Mouse (Mus musculus): ENCODE measurements around the gene Lbx1. TPM values are rescaled to one million over a fixed set of nuclear protein-coding genes. Genes with fewer than 3 reads are reported as not detected.

Lbx1 gene
- polyA plus RNA-seq, 1 experiment from 2014 or later = not detected

- no peaks in the 10 kb centered on the region for H3K9me3 ChIP-seq (replicated peaks; ENCODE audit: control insufficient read depth, low read length)
- ATAC-seq (peak; percentile 48), DNase-seq (ENCODE audit: low spot score) (no peak)
- H3K9ac ChIP-seq (ENCODE audit: low read length) = peak overlapping the region; percentile 32; the same call in 1 of the 2 replicates
- H3K27me3 ChIP-seq (replicated peaks; ENCODE audit: control insufficient read depth, insufficient read depth, low read length) = peaks cover 93% of the 10 kb centered on the region
- WGBS = under 1% methylated on average over 28 of the region's 51 CpGs
- no peaks in the 10 kb centered on the region for H3K36me3 ChIP-seq (ENCODE audit: control insufficient read depth, insufficient read depth, low read length)
- H3K27ac ChIP-seq (ENCODE audit: low read depth, low read length) = no peak overlapping the region
- H3K4me3 ChIP-seq (ENCODE audit: low read depth, low read length) = peak overlapping the region; percentile 21
- 0 out of 2 replicates have a peak, but pooled peaks cover 10% of the 10 kb centered on the region for H3K4me1 ChIP-seq (ENCODE audit: control insufficient read depth, insufficient read depth, low read length)
- peak overlapping the region; percentile 42 for H3K4me2 ChIP-seq (ENCODE audit: low read length)
Observed at GRCm38 (mm10) chr19:45230848-45231382, 4.7 kb downstream of the Lbx1 start.

- DNase-seq (ENCODE audit: low spot score) = no peak
- no peak overlapping the region for H3K9ac ChIP-seq (ENCODE audit: low read length)
- under 1% methylated on average over 20 of the region's 20 CpGs for WGBS
Observed at GRCm38 (mm10) chr19:45230201-45230611, 5.4 kb downstream of the Lbx1 start.

GRCm38 (mm10) chr19:45229378-45230135 lies 6.1 kb downstream of the Lbx1 start:
- Histone ChIP-seq H3K4me2 (ENCODE audit: low read length) (no peak overlapping the region), H3K9me3 (replicated peaks; ENCODE audit: control insufficient read depth, low read length) (no peaks in the 10 kb centered on the region), H3K27ac (ENCODE audit: low read depth, low read length) (no peak overlapping the region), H3K27me3 (replicated peaks; ENCODE audit: control insufficient read depth, insufficient read depth, low read length) (peaks cover 93% of the 10 kb centered on the region), H3K4me1 (ENCODE audit: control insufficient read depth, insufficient read depth, low read length) (0 out of 2 replicates have a peak, but pooled peaks cover 7% of the 10 kb centered on the region), H3K9ac (ENCODE audit: low read length) (no peak overlapping the region), H3K4me3 (ENCODE audit: low read depth, low read length) (no peak overlapping the region; the same call in 1 of the 2 replicates), H3K36me3 (ENCODE audit: control insufficient read depth, insufficient read depth, low read length) (no peaks in the 10 kb centered on the region)
- no peak for DNase-seq (ENCODE audit: low spot score)
- no peak for ATAC-seq
- WGBS = under 1% methylated on average over 33 of the region's 33 CpGs

More at GRCm38 (mm10) chr19:45230201-45230611, 5.4 kb downstream of the Lbx1 start:
- Histone ChIP-seq H3K4me2 (ENCODE audit: low read length) (no peak overlapping the region), H3K4me3 (ENCODE audit: low read depth, low read length) (no peak overlapping the region), H3K27ac (ENCODE audit: low read depth, low read length) (no peak overlapping the region), H3K4me1 (ENCODE audit: control insufficient read depth, insufficient read depth, low read length) (0 out of 2 replicates have a peak, but pooled peaks cover 10% of the 10 kb centered on the region), H3K27me3 (replicated peaks; ENCODE audit: control insufficient read depth, insufficient read depth, low read length) (peaks cover 93% of the 10 kb centered on the region), H3K9me3 (replicated peaks; ENCODE audit: control insufficient read depth, low read length) (no peaks in the 10 kb centered on the region), H3K36me3 (ENCODE audit: control insufficient read depth, insufficient read depth, low read length) (no peaks in the 10 kb centered on the region)
- no peak for ATAC-seq

GRCm38 (mm10) chr19:45228781-45229180 lies 6.8 kb downstream of the Lbx1 start:
- H3K4me1 ChIP-seq (ENCODE audit: control insufficient read depth, insufficient read depth, low read length) = 0 out of 2 replicates have a peak, but pooled peaks cover 7% of the 10 kb centered on the region
- no peaks in the 10 kb centered on the region for H3K36me3 ChIP-seq (ENCODE audit: control insufficient read depth, insufficient read depth, low read length)
- no peaks in the 10 kb centered on the region for H3K9me3 ChIP-seq (replicated peaks; ENCODE audit: control insufficient read depth, low read length)
- H3K4me2 ChIP-seq (ENCODE audit: low read length) = no peak overlapping the region
- no peak for ATAC-seq
- no peak overlapping the region for H3K9ac ChIP-seq (ENCODE audit: low read length)
- H3K27me3 ChIP-seq (replicated peaks; ENCODE audit: control insufficient read depth, insufficient read depth, low read length) = peaks cover 93% of the 10 kb centered on the region
- no peak for DNase-seq (ENCODE audit: low spot score)
- H3K27ac ChIP-seq (ENCODE audit: low read depth, low read length) = no peak overlapping the region
- no peak overlapping the region for H3K4me3 ChIP-seq (ENCODE audit: low read depth, low read length)
- 10% methylated on average over 4 of the region's 4 CpGs for WGBS

GRCm38 (mm10) chr19:45228097-45228496 lies 7.5 kb downstream of the Lbx1 start:
- no peak for DNase-seq (ENCODE audit: low spot score)

GRCm38 (mm10) chr19:45227671-45228070 lies 7.9 kb downstream of the Lbx1 start:
- no peak overlapping the region for H3K4me2 ChIP-seq (ENCODE audit: low read length)
- H3K4me3 ChIP-seq (ENCODE audit: low read depth, low read length) = no peak overlapping the region
- H3K9me3 ChIP-seq (replicated peaks; ENCODE audit: control insufficient read depth, low read length) = no peaks in the 10 kb centered on the region
- 10% methylated on average over 1 of the region's 1 CpGs for WGBS
- H3K36me3 ChIP-seq (ENCODE audit: control insufficient read depth, insufficient read depth, low read length) = no peaks in the 10 kb centered on the region
- DNase-seq (ENCODE audit: low spot score) (no peak), ATAC-seq (no peak)
- H3K27ac ChIP-seq (ENCODE audit: low read depth, low read length) = no peak overlapping the region
- 0 out of 2 replicates have a peak, but pooled peaks cover 7% of the 10 kb centered on the region for H3K4me1 ChIP-seq (ENCODE audit: control insufficient read depth, insufficient read depth, low read length)
- peaks cover 99% of the 10 kb centered on the region for H3K27me3 ChIP-seq (replicated peaks; ENCODE audit: control insufficient read depth, insufficient read depth, low read length)
- H3K9ac ChIP-seq (ENCODE audit: low read length) = no peak overlapping the region

More at GRCm38 (mm10) chr19:45228097-45228496, 7.5 kb downstream of the Lbx1 start:
- 5% methylated on average over 12 of the region's 12 CpGs for WGBS
- Histone ChIP-seq H3K36me3 (ENCODE audit: control insufficient read depth, insufficient read depth, low read length) (no peaks in the 10 kb centered on the region), H3K4me3 (ENCODE audit: low read depth, low read length) (no peak overlapping the region), H3K9ac (ENCODE audit: low read length) (no peak overlapping the region), H3K9me3 (replicated peaks; ENCODE audit: control insufficient read depth, low read length) (no peaks in the 10 kb centered on the region), H3K27ac (ENCODE audit: low read depth, low read length) (no peak overlapping the region), H3K4me2 (ENCODE audit: low read length) (no peak overlapping the region), H3K4me1 (ENCODE audit: control insufficient read depth, insufficient read depth, low read length) (0 out of 2 replicates have a peak, but pooled peaks cover 7% of the 10 kb centered on the region), H3K27me3 (replicated peaks; ENCODE audit: control insufficient read depth, insufficient read depth, low read length) (peaks cover 95% of the 10 kb centered on the region)
- ATAC-seq = no peak

GRCm38 (mm10) chr19:45227049-45227448 lies 8.6 kb downstream of the Lbx1 start:
- 3% methylated on average over 3 of the region's 3 CpGs for WGBS
- no peaks in the 10 kb centered on the region for H3K36me3 ChIP-seq (ENCODE audit: control insufficient read depth, insufficient read depth, low read length)
- ATAC-seq (no peak), DNase-seq (ENCODE audit: low spot score) (no peak)
- no peak overlapping the region for H3K27ac ChIP-seq (ENCODE audit: low read depth, low read length)
- no peaks in the 10 kb centered on the region for H3K9me3 ChIP-seq (replicated peaks; ENCODE audit: control insufficient read depth, low read length)
- no peak overlapping the region for H3K4me2 ChIP-seq (ENCODE audit: low read length)
- no peak overlapping the region for H3K9ac ChIP-seq (ENCODE audit: low read length)
- peaks cover 99% of the 10 kb centered on the region for H3K27me3 ChIP-seq (replicated peaks; ENCODE audit: control insufficient read depth, insufficient read depth, low read length)
- no peak overlapping the region for H3K4me3 ChIP-seq (ENCODE audit: low read depth, low read length)
- 0 out of 2 replicates have a peak, but pooled peaks cover 7% of the 10 kb centered on the region for H3K4me1 ChIP-seq (ENCODE audit: control insufficient read depth, insufficient read depth, low read length)

GRCm38 (mm10) chr19:45226246-45226645 lies 9.4 kb downstream of the Lbx1 start:
- H3K4me2 ChIP-seq (ENCODE audit: low read length) = no peak overlapping the region
- H3K4me3 ChIP-seq (ENCODE audit: low read depth, low read length) = no peak overlapping the region
- no peaks in the 10 kb centered on the region for H3K36me3 ChIP-seq (ENCODE audit: control insufficient read depth, insufficient read depth, low read length)
- under 1% methylated on average over 8 of the region's 8 CpGs for WGBS
- no peaks in the 10 kb centered on the region for H3K9me3 ChIP-seq (replicated peaks; ENCODE audit: control insufficient read depth, low read length)
- 0 out of 2 replicates have a peak, but pooled peaks cover 4% of the 10 kb centered on the region for H3K4me1 ChIP-seq (ENCODE audit: control insufficient read depth, insufficient read depth, low read length)
- H3K27me3 ChIP-seq (replicated peaks; ENCODE audit: control insufficient read depth, insufficient read depth, low read length) = peaks cover 99% of the 10 kb centered on the region
- no peak overlapping the region for H3K9ac ChIP-seq (ENCODE audit: low read length)
- no peak for ATAC-seq
- no peak for DNase-seq (ENCODE audit: low spot score)
- H3K27ac ChIP-seq (ENCODE audit: low read depth, low read length) = no peak overlapping the region

- H3K4me1 ChIP-seq (ENCODE audit: control insufficient read depth, insufficient read depth, low read length) = no peaks in the 10 kb centered on the region; the same call in 1 of the 2 replicates
- DNase-seq (ENCODE audit: low spot score) (no peak), ATAC-seq (no peak)
- WGBS = 1% methylated on average over 12 of the region's 12 CpGs
- H3K36me3 ChIP-seq (ENCODE audit: control insufficient read depth, insufficient read depth, low read length) = no peaks in the 10 kb centered on the region
- H3K4me2 ChIP-seq (ENCODE audit: low read length) = no peak overlapping the region
- H3K27ac ChIP-seq (ENCODE audit: low read depth, low read length) = no peak overlapping the region
- no peaks in the 10 kb centered on the region for H3K9me3 ChIP-seq (replicated peaks; ENCODE audit: control insufficient read depth, low read length)
- H3K9ac ChIP-seq (ENCODE audit: low read length) = no peak overlapping the region
- peaks cover 91% of the 10 kb centered on the region for H3K27me3 ChIP-seq (replicated peaks; ENCODE audit: control insufficient read depth, insufficient read depth, low read length)
- H3K4me3 ChIP-seq (ENCODE audit: low read depth, low read length) = no peak overlapping the region
Observed at GRCm38 (mm10) chr19:45225130-45225529, 10.5 kb downstream of the Lbx1 start.
